Mouse (Mus musculus) forebrain, embryonic 11.5 days (tissue): ENCODE results near the gene Gamt. TPM values are rescaled to one million over a fixed set of nuclear protein-coding genes. Genes with fewer than 3 reads are reported as not detected.

ENCODE experiments used
- ATAC-seq: fragments of 200-750 bp; cut with Nextera tagmentation; replicated peaks from 2 replicates; pipeline ENCODE4 v1.8.0; 2017; ENCODE audit warnings: moderate TSS enrichment; ENCODE audit not compliant: low FRiP score
- DNase-seq: peaks from one replicate; pipeline ENCODE4 v3.0.0-alpha.2; 2017; ENCODE audit warnings: low spot score
- H3K27ac ChIP-seq: fragments of 300-500 bp; sonication (generic); 2 replicates; pipeline ENCODE4 v1.5.1; 2014; ENCODE audit warnings: low read depth, low read length
- H3K27me3 ChIP-seq: fragments of 300-500 bp; sonication (generic); 2 replicates; pipeline ENCODE4 v1.6.1; 2014; ENCODE audit warnings: mild to moderate bottlenecking, low read length, mixed read lengths; ENCODE audit not compliant: control insufficient read depth, insufficient read depth
- H3K36me3 ChIP-seq: fragments of 300-500 bp; sonication (generic); 2 replicates; pipeline ENCODE4 v1.6.1; 2014; ENCODE audit warnings: mild to moderate bottlenecking, low read length, moderate library complexity, mixed read lengths; ENCODE audit not compliant: control insufficient read depth, insufficient read depth
- H3K4me1 ChIP-seq: fragments of 300-500 bp; sonication (generic); replicated peaks from 2 replicates; pipeline ENCODE4 v1.6.1; 2014; ENCODE audit warnings: low read length, mixed read lengths; ENCODE audit not compliant: control insufficient read depth, insufficient read depth
- H3K4me2 ChIP-seq: fragments of 300-500 bp; sonication (generic); 2 replicates; pipeline ENCODE4 v1.6.1; 2014; ENCODE audit warnings: low read depth, mild to moderate bottlenecking, low read length, moderate library complexity, mixed read lengths; ENCODE audit not compliant: severe bottlenecking
- H3K4me3 ChIP-seq: fragments of 300-500 bp; sonication (generic); 2 replicates; pipeline ENCODE4 v1.5.1; 2014; ENCODE audit warnings: low read depth, low read length
- H3K9ac ChIP-seq: fragments of 300-500 bp; sonication (generic); 2 replicates; pipeline ENCODE4 v1.6.1; 2014; ENCODE audit warnings: low read length
- H3K9me3 ChIP-seq: fragments of 300-500 bp; sonication (generic); 2 replicates; pipeline ENCODE4 v1.6.1; 2016; ENCODE audit warnings: low read length, mixed read lengths; ENCODE audit not compliant: control insufficient read depth
- WGBS: fragments of 180-500 bp; shearing (Covaris S2); extraction: QIAGEN DNeasy Blood & Tissue Kit; methylation state at CpG from one replicate; pipeline ENCODE4 v1.1.7; 2014; 5-methylcytosine and 5-hydroxymethylcytosine counted together
- polyA plus RNA-seq: library from polyadenylated mRNA; unstranded; fragments of >200 nt; fragmentation: Nextera tagmentation; extraction: Ambion mirVana; gene quantifications from 2 replicates; pipeline ENCODE4 v1.2.1, GENCODE M21; 2014

Gene Gamt
- polyA plus RNA-seq, 1 experiment from 2014 or later = 20.4 TPM

GRCm38 (mm10) chr10:80265149-80265486, 4.3 kb upstream of the Gamt start:
- Histone ChIP-seq H3K4me3 (peak overlapping the region; percentile 92), H3K36me3 (no peaks in the 10 kb centered on the region), H3K27ac (peak overlapping the region; percentile 51; the same call in 1 of the 2 replicates), H3K4me1 (peaks cover 35% of the 10 kb centered on the region), H3K27me3 (no peaks in the 10 kb centered on the region), H3K9ac (peak overlapping the region; percentile 95), H3K9me3 (no peaks in the 10 kb centered on the region), H3K4me2 (peak overlapping the region; percentile 67)
- no peak for ATAC-seq
- WGBS = 1% methylated on average over 18 of the region's 18 CpGs
- DNase-seq = no peak

DNA sequence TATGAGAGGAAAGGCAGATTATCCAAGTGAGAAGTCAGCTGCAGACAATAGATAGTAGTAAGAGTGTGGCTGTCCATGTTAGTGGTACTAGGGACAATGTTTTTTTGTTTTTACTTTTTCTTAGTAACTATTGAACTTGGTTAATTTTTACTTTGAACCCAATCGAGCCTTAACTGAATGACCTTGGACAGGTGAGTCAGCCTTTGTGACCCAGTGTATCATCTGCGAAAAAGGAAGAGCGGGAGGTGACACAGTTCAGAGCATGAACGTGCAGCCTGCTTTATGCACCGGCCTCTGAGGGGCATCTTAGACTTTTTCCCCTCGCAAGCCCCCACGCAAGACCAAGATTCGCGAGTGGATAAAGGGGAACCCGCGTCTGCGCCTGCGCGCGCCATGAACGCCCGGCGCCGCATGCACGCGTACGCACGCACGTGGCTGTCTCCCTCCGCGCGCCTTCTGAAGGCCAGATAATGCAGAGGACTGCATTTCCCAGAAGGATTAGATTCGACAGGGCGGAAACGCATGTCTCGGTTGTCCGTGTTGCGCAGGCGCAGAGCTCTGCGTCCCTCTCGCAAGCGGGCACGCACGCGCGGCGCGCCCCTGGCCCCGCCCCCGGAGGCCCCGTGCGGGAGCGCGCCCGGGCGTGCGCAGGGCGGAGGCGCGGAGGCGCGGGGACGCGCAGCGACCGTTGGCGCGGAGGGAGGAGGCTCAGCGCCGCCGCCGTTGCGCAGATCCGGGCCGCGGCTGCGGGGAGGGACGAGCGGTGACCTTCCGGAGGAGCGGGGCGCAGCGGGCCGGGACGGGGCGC, 3.7 kb upstream of the Gamt start:
- peak; percentile 64 for ATAC-seq
- no peaks in the 10 kb centered on the region for H3K36me3 ChIP-seq
- peak overlapping the region; percentile 51; the same call in 1 of the 2 replicates for H3K27ac ChIP-seq
- peak overlapping the region; percentile 95 for H3K9ac ChIP-seq
- H3K4me2 ChIP-seq = peak overlapping the region; percentile 67
- peaks cover 41% of the 10 kb centered on the region for H3K4me1 ChIP-seq
- H3K9me3 ChIP-seq = no peaks in the 10 kb centered on the region
- peak; percentile 99 for DNase-seq
- 2% methylated on average over 81 of the region's 81 CpGs for WGBS
- no peaks in the 10 kb centered on the region for H3K27me3 ChIP-seq
- peak overlapping the region; percentile 92 for H3K4me3 ChIP-seq

- no peak overlapping the region for H3K27ac ChIP-seq
- H3K9ac ChIP-seq = no peak overlapping the region
- no peak for ATAC-seq
- H3K4me2 ChIP-seq = no peak overlapping the region
- WGBS = 92% methylated on average over 10 of the region's 10 CpGs
- DNase-seq = no peak
- peaks cover 41% of the 10 kb centered on the region for H3K4me1 ChIP-seq
- no peaks in the 10 kb centered on the region for H3K27me3 ChIP-seq
- H3K36me3 ChIP-seq = peaks cover 2% of the 10 kb centered on the region; the same call in 1 of the 2 replicates
- no peaks in the 10 kb centered on the region for H3K9me3 ChIP-seq
- no peak overlapping the region for H3K4me3 ChIP-seq
Observed at GRCm38 (mm10) chr10:80262776-80263365, 2.1 kb upstream of the Gamt start.

- H3K9ac ChIP-seq = no peak overlapping the region
- peaks cover 35% of the 10 kb centered on the region for H3K4me1 ChIP-seq
- no peaks in the 10 kb centered on the region for H3K9me3 ChIP-seq
- H3K27me3 ChIP-seq = no peaks in the 10 kb centered on the region
- peak overlapping the region; percentile 90; the same call in 1 of the 2 replicates for H3K27ac ChIP-seq
- DNase-seq = no peak
- H3K36me3 ChIP-seq = peaks cover 4% of the 10 kb centered on the region; the same call in 1 of the 2 replicates
- no peak overlapping the region; the same call in 1 of the 2 replicates for H3K4me3 ChIP-seq
- 74% methylated on average over 12 of the region's 12 CpGs for WGBS
- no peak for ATAC-seq
- peak overlapping the region; percentile 85; the same call in 1 of the 2 replicates for H3K4me2 ChIP-seq
Observed at GRCm38 (mm10) chr10:80262169-80262568, 1.4 kb upstream of the Gamt start.

GRCm38 (mm10) chr10:80261585-80261968, 765 bp upstream of the Gamt start:
- peak overlapping the region; percentile 85 for H3K4me2 ChIP-seq
- H3K27me3 ChIP-seq = no peaks in the 10 kb centered on the region
- H3K4me3 ChIP-seq = peak overlapping the region; percentile 39
- H3K4me1 ChIP-seq = peaks cover 31% of the 10 kb centered on the region
- H3K27ac ChIP-seq = peak overlapping the region; percentile 90
- no peaks in the 10 kb centered on the region for H3K9me3 ChIP-seq
- DNase-seq = peak; percentile 93
- H3K36me3 ChIP-seq = peaks cover 4% of the 10 kb centered on the region; the same call in 1 of the 2 replicates
- ATAC-seq = peak; percentile 57
- peak overlapping the region; percentile 55 for H3K9ac ChIP-seq
- WGBS = under 1% methylated on average over 14 of the region's 14 CpGs

- 9% methylated on average over 19 of the region's 19 CpGs for WGBS
Observed at GRCm38 (mm10) chr10:80259861-80260641, 761 bp downstream of the Gamt start.

GRCm38 (mm10) chr10:80259463-80259805, 1.4 kb downstream of the Gamt start:
- Histone ChIP-seq H3K36me3 (peaks cover 4% of the 10 kb centered on the region; the same call in 1 of the 2 replicates), H3K27ac (no peak overlapping the region; the same call in 1 of the 2 replicates), H3K4me1 (peaks cover 26% of the 10 kb centered on the region), H3K9me3 (no peaks in the 10 kb centered on the region), H3K4me3 (no peak overlapping the region), H3K27me3 (no peaks in the 10 kb centered on the region), H3K4me2 (peak overlapping the region; percentile 85; the same call in 1 of the 2 replicates), H3K9ac (peak overlapping the region; percentile 59; the same call in 1 of the 2 replicates)
- 78% methylated on average over 6 of the region's 6 CpGs for WGBS
- DNase-seq = no peak
- no peak for ATAC-seq

More at GRCm38 (mm10) chr10:80259861-80260641, 761 bp downstream of the Gamt start:
- Histone ChIP-seq H3K4me3 (peak overlapping the region; percentile 39), H3K27ac (peak overlapping the region; percentile 90), H3K27me3 (no peaks in the 10 kb centered on the region), H3K4me1 (peaks cover 26% of the 10 kb centered on the region), H3K9ac (peak overlapping the region; percentile 59), H3K4me2 (peak overlapping the region; percentile 85), H3K36me3 (peaks cover 4% of the 10 kb centered on the region; the same call in 1 of the 2 replicates), H3K9me3 (no peaks in the 10 kb centered on the region)
- ATAC-seq (no peak), DNase-seq (peak; percentile 73)

DNA sequence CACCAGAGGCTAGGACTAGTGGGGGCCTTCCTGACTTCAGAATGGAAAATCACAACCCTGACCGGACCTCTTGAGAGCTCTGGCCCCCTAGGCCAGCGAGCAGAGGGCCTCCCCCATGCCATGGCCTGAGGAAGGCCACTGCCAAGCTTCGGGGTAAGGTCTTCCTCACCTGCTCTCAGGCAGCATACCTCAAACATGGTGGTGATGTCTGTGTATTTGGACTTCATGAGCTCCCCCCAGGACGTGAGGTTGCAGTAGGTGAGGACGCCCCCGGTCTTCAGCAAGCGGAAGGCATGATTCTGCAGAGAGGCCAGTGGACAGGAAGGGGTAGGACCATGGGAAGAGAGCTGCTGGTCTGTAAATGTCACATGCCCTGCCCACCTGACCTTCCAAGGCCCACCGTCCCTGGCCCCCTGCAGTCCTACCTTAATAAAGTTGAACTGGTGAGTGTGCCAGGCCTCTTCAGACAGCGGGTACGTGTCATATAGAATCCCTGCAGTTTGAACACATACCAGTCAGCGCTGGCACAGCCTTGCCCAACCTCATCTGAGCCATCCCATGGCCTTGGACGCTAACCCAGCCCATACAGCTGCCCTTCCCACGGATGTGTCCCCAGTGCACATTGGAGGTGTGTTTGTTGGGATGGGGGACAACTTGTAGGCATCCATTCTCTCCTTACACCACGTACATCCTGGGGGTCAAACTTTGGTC, 1.9 kb downstream of the Gamt start:
- H3K4me3 ChIP-seq = no peak overlapping the region
- DNase-seq (no peak), ATAC-seq (no peak)
- no peak overlapping the region for H3K9ac ChIP-seq
- peaks cover 26% of the 10 kb centered on the region for H3K4me1 ChIP-seq
- no peak overlapping the region for H3K27ac ChIP-seq
- no peaks in the 10 kb centered on the region for H3K9me3 ChIP-seq
- H3K36me3 ChIP-seq = peaks cover 4% of the 10 kb centered on the region; the same call in 1 of the 2 replicates
- no peaks in the 10 kb centered on the region for H3K27me3 ChIP-seq
- no peak overlapping the region; the same call in 1 of the 2 replicates for H3K4me2 ChIP-seq
- 91% methylated on average over 14 of the region's 14 CpGs for WGBS
